Mouse (Mus musculus): ENCODE results near the gene Zbtb42. TPM values are rescaled to one million over a fixed set of nuclear protein-coding genes. Genes with fewer than 3 reads are reported as not detected.

The Zbtb42 gene
- polyA plus RNA-seq, 1 experiment, result 0.72 TPM

- Histone ChIP-seq H3K27me3 (replicated peaks) (no peaks in the 10 kb centered on the region), H3K9me3 (no peaks in the 10 kb centered on the region), H3K4me1 (peaks cover 5% of the 10 kb centered on the region), H3K36me3 (replicated peaks; ENCODE audit: low read length) (peaks cover 99% of the 10 kb centered on the region), H3K4me3 (replicated peaks) (no peak overlapping the region)
- TF ChIP-seq FLI1 (IDR thresholded peaks at IDR 0.05; ENCODE audit: low read length) (no peak), GATA1 (IDR thresholded peaks at IDR 0.05; ENCODE audit: borderline replicate concordance, low read length) (no peak)
Measured at GRCm38 (mm10) chr12:112660576-112661326, 17.9 kb upstream of the Zbtb42 start.

GRCm38 (mm10) chr12:112661327-112661605 is 17.4 kb upstream of the Zbtb42 start:
- H3K4me1 ChIP-seq, result peaks cover 10% of the 10 kb centered on the region
- no peaks in the 10 kb centered on the region for H3K27me3 ChIP-seq (replicated peaks)
- TF ChIP-seq GATA1 (IDR thresholded peaks at IDR 0.05; ENCODE audit: borderline replicate concordance, low read length) (no peak), FLI1 (IDR thresholded peaks at IDR 0.05; ENCODE audit: low read length) (no peak)
- H3K9me3 ChIP-seq, result no peaks in the 10 kb centered on the region
- peaks cover 99% of the 10 kb centered on the region for H3K36me3 ChIP-seq (replicated peaks; ENCODE audit: low read length)
- no peak overlapping the region for H3K4me3 ChIP-seq (replicated peaks)

GRCm38 (mm10) chr12:112661851-112662250 is 16.8 kb upstream of the Zbtb42 start:
- H3K27me3 ChIP-seq (replicated peaks), result no peaks in the 10 kb centered on the region
- no peaks in the 10 kb centered on the region for H3K9me3 ChIP-seq
- no peak overlapping the region for H3K4me3 ChIP-seq (replicated peaks)
- TF ChIP-seq GATA1 (IDR thresholded peaks at IDR 0.05; ENCODE audit: borderline replicate concordance, low read length), result no peak
- no peak for TF ChIP-seq FLI1 (IDR thresholded peaks at IDR 0.05; ENCODE audit: low read length)
- H3K4me1 ChIP-seq, result peaks cover 16% of the 10 kb centered on the region
- H3K36me3 ChIP-seq (replicated peaks; ENCODE audit: low read length), result peaks cover 99% of the 10 kb centered on the region

GRCm38 (mm10) chr12:112663303-112663702 is 15.3 kb upstream of the Zbtb42 start:
- TF ChIP-seq FLI1 (IDR thresholded peaks at IDR 0.05; ENCODE audit: low read length) (no peak), GATA1 (IDR thresholded peaks at IDR 0.05; ENCODE audit: borderline replicate concordance, low read length) (no peak)
- Histone ChIP-seq H3K9me3 (no peaks in the 10 kb centered on the region), H3K27me3 (replicated peaks) (no peaks in the 10 kb centered on the region), H3K4me3 (replicated peaks) (no peak overlapping the region), H3K4me1 (peaks cover 31% of the 10 kb centered on the region), H3K36me3 (replicated peaks; ENCODE audit: low read length) (peaks cover 99% of the 10 kb centered on the region)

- peaks cover 35% of the 10 kb centered on the region for H3K4me1 ChIP-seq
- TF ChIP-seq GATA1 (IDR thresholded peaks at IDR 0.05; ENCODE audit: borderline replicate concordance, low read length) (no peak), FLI1 (IDR thresholded peaks at IDR 0.05; ENCODE audit: low read length) (no peak)
Measured at GRCm38 (mm10) chr12:112663716-112664115, 14.9 kb upstream of the Zbtb42 start.

GRCm38 (mm10) chr12:112664124-112664523 is 14.5 kb upstream of the Zbtb42 start:
- no peak for TF ChIP-seq FLI1 (IDR thresholded peaks at IDR 0.05; ENCODE audit: low read length)
- TF ChIP-seq GATA1 (IDR thresholded peaks at IDR 0.05; ENCODE audit: borderline replicate concordance, low read length), result no peak
- H3K4me1 ChIP-seq, result peaks cover 39% of the 10 kb centered on the region
- peaks cover 99% of the 10 kb centered on the region for H3K36me3 ChIP-seq (replicated peaks; ENCODE audit: low read length)
- no peaks in the 10 kb centered on the region for H3K27me3 ChIP-seq (replicated peaks)
- no peak overlapping the region for H3K4me3 ChIP-seq (replicated peaks)
- no peaks in the 10 kb centered on the region for H3K9me3 ChIP-seq

More at GRCm38 (mm10) chr12:112663716-112664115, 14.9 kb upstream of the Zbtb42 start:
- Histone ChIP-seq H3K9me3 (no peaks in the 10 kb centered on the region), H3K4me3 (replicated peaks) (no peak overlapping the region), H3K27me3 (replicated peaks) (no peaks in the 10 kb centered on the region), H3K36me3 (replicated peaks; ENCODE audit: low read length) (peaks cover 99% of the 10 kb centered on the region)

- Histone ChIP-seq H3K4me1 (peaks cover 44% of the 10 kb centered on the region), H3K27me3 (replicated peaks) (no peaks in the 10 kb centered on the region), H3K4me3 (replicated peaks) (no peak overlapping the region), H3K36me3 (replicated peaks; ENCODE audit: low read length) (peaks cover 99% of the 10 kb centered on the region), H3K9me3 (no peaks in the 10 kb centered on the region)
- no peak for TF ChIP-seq GATA1 (IDR thresholded peaks at IDR 0.05; ENCODE audit: borderline replicate concordance, low read length)
- TF ChIP-seq FLI1 (IDR thresholded peaks at IDR 0.05; ENCODE audit: low read length), result no peak
Measured at GRCm38 (mm10) chr12:112664656-112665055, 14.0 kb upstream of the Zbtb42 start.

GRCm38 (mm10) chr12:112665445-112665844 is 13.2 kb upstream of the Zbtb42 start:
- Histone ChIP-seq H3K9me3 (no peaks in the 10 kb centered on the region), H3K27me3 (replicated peaks) (no peaks in the 10 kb centered on the region), H3K4me3 (replicated peaks) (no peak overlapping the region), H3K36me3 (replicated peaks; ENCODE audit: low read length) (peaks cover 99% of the 10 kb centered on the region), H3K4me1 (peaks cover 52% of the 10 kb centered on the region)
- no peak for TF ChIP-seq GATA1 (IDR thresholded peaks at IDR 0.05; ENCODE audit: borderline replicate concordance, low read length)
- no peak for TF ChIP-seq FLI1 (IDR thresholded peaks at IDR 0.05; ENCODE audit: low read length)

GRCm38 (mm10) chr12:112665881-112666544 is 12.6 kb upstream of the Zbtb42 start:
- no peak overlapping the region for H3K4me3 ChIP-seq (replicated peaks)
- H3K27me3 ChIP-seq (replicated peaks), result no peaks in the 10 kb centered on the region
- TF ChIP-seq FLI1 (IDR thresholded peaks at IDR 0.05; ENCODE audit: low read length) (no peak), GATA1 (IDR thresholded peaks at IDR 0.05; ENCODE audit: borderline replicate concordance, low read length) (no peak)
- no peaks in the 10 kb centered on the region for H3K9me3 ChIP-seq
- peaks cover 58% of the 10 kb centered on the region for H3K4me1 ChIP-seq
- H3K36me3 ChIP-seq (replicated peaks; ENCODE audit: low read length), result peaks cover 99% of the 10 kb centered on the region

- peak overlapping the region; percentile 46 for H3K4me3 ChIP-seq (replicated peaks)
- TF ChIP-seq FLI1 (IDR thresholded peaks at IDR 0.05; ENCODE audit: low read length) (no peak), GATA1 (IDR thresholded peaks at IDR 0.05; ENCODE audit: borderline replicate concordance, low read length) (no peak)
- H3K36me3 ChIP-seq (replicated peaks; ENCODE audit: low read length), result peaks cover 94% of the 10 kb centered on the region
- no peaks in the 10 kb centered on the region for H3K9me3 ChIP-seq
- no peaks in the 10 kb centered on the region for H3K27me3 ChIP-seq (replicated peaks)
- peaks cover 75% of the 10 kb centered on the region for H3K4me1 ChIP-seq
Measured at GRCm38 (mm10) chr12:112667619-112668297, 10.9 kb upstream of the Zbtb42 start.

Measured in megakaryocyte, embryonic 14.5 days (primary cell).